Mouse (Mus musculus): ENCODE data around the gene Nlrp9b. TPM values are rescaled to one million over a fixed set of nuclear protein-coding genes. Genes with fewer than 3 reads are reported as not detected.

Nlrp9b gene
- polyA plus RNA-seq, 1 experiment from 2014 or later, result not detected

Other genes starting within 250 kb of the Nlrp9b start
- gene Nectin2, start 241.0 kb upstream of the Nlrp9b start, polyA plus RNA-seq (2016; fragmentation: Nextera tagmentation; extraction: Ambion mirVana), result 63.5 and 64.4 TPM in 2 replicates
- 15.1 and 15.4 TPM in 2 replicates for gene Bcam, start 220.4 kb upstream of the Nlrp9b start, polyA plus RNA-seq (2016; fragmentation: Nextera tagmentation; extraction: Ambion mirVana)
- gene Cblc, start 194.7 kb upstream of the Nlrp9b start, polyA plus RNA-seq (2016; fragmentation: Nextera tagmentation; extraction: Ambion mirVana), result 0.73 and 0.87 TPM in 2 replicates
- 1.0 and 2.1 TPM in 2 replicates for gene Bcl3, start 168.7 kb upstream of the Nlrp9b start, polyA plus RNA-seq (2016; fragmentation: Nextera tagmentation; extraction: Ambion mirVana)
- 1.4 and 1.7 TPM in 2 replicates for gene Gm19345, start 139.5 kb upstream of the Nlrp9b start, polyA plus RNA-seq (2016; fragmentation: Nextera tagmentation; extraction: Ambion mirVana)
- gene Ceacam16, start 130.2 kb upstream of the Nlrp9b start, polyA plus RNA-seq (2016; fragmentation: Nextera tagmentation; extraction: Ambion mirVana), result not detected in 2 replicates
- not detected in 2 replicates for gene Ceacam19, start 103.5 kb upstream of the Nlrp9b start, polyA plus RNA-seq (2016; fragmentation: Nextera tagmentation; extraction: Ambion mirVana)
- 5.9 and 6.8 TPM in 2 replicates for gene Pvr, start 70.3 kb upstream of the Nlrp9b start, polyA plus RNA-seq (2016; fragmentation: Nextera tagmentation; extraction: Ambion mirVana)
- 0.14 TPM in 1 of 2 replicates, not detected in the other for gene Igsf23, start 40.7 kb upstream of the Nlrp9b start, polyA plus RNA-seq (2016; fragmentation: Nextera tagmentation; extraction: Ambion mirVana)
- gene Ceacam20, start 26.1 kb upstream of the Nlrp9b start, polyA plus RNA-seq (2016; fragmentation: Nextera tagmentation; extraction: Ambion mirVana), result not detected in 2 replicates
- gene Vmn1r91, start 108.2 kb downstream of the Nlrp9b start, polyA plus RNA-seq (2016; fragmentation: Nextera tagmentation; extraction: Ambion mirVana), result not detected in 2 replicates
- gene Gm16442, start 131.1 kb downstream of the Nlrp9b start, polyA plus RNA-seq (2016; fragmentation: Nextera tagmentation; extraction: Ambion mirVana), result not detected in 2 replicates
- not detected in 2 replicates for gene Vmn1r93, start 147.6 kb downstream of the Nlrp9b start, polyA plus RNA-seq (2016; fragmentation: Nextera tagmentation; extraction: Ambion mirVana)
- gene Vmn1r94, start 176.9 kb downstream of the Nlrp9b start, polyA plus RNA-seq (2016; fragmentation: Nextera tagmentation; extraction: Ambion mirVana), result not detected in 2 replicates
- gene Vmn1r95, start 202.2 kb downstream of the Nlrp9b start, polyA plus RNA-seq (2016; fragmentation: Nextera tagmentation; extraction: Ambion mirVana), result not detected in 2 replicates
- gene Gm6164, start 214.1 kb downstream of the Nlrp9b start, polyA plus RNA-seq (2016; fragmentation: Nextera tagmentation; extraction: Ambion mirVana), result not detected in 2 replicates
- not detected in 2 replicates for gene Gm4498, start 242.4 kb downstream of the Nlrp9b start, polyA plus RNA-seq (2016; fragmentation: Nextera tagmentation; extraction: Ambion mirVana)